Mouse (Mus musculus): ENCODE results near the gene Gm28043. TPM values are rescaled to one million over a fixed set of nuclear protein-coding genes. Genes with fewer than 3 reads are reported as not detected.
"Not testable (repeated sequence)": the region's sequence is repeated elsewhere in the genome, so short reads cannot be mapped to it uniquely, and the experiment has no call there.

Gm28043 gene
- polyA plus RNA-seq, 1 experiment from 2014 or later, result 2.3 TPM

DNA sequence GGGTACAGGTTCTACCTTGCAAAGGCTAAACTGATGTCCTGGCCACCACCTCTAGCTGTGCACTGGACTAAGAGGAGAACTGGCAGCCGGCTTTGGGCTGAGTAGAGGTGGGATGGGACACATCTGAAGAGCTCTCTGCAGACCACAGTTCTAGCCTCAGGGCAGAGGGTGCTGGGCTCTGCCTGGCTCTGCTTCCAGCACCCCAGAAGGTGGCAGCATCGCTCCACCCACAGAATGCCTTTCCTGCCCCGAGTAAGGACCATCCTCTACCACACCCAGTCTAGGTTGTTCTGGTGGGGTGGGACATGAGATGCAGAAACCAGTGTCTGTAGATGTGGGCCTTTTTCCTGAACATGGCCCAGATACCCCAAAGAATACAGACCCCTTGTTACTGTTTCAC is 90.1 kb downstream of the Gm28043 start:
- H3K4me3 ChIP-seq, result no peak overlapping the region
- WGBS, result 36% methylated on average over 3 of the region's 3 CpGs
- peaks cover 58% of the 10 kb centered on the region for H3K4me1 ChIP-seq (replicated peaks)
- peaks cover 47% of the 10 kb centered on the region for H3K36me3 ChIP-seq
- no peak overlapping the region for H3K27ac ChIP-seq (replicated peaks)
- no peak overlapping the region for H3K9ac ChIP-seq
- H3K4me2 ChIP-seq, result no peak overlapping the region
- H3K27me3 ChIP-seq, result no peaks in the 10 kb centered on the region
- H3K9me3 ChIP-seq, result no peaks in the 10 kb centered on the region
- ATAC-seq (ENCODE audit: low read depth), result peak; percentile 61; the same call in 1 of the 2 replicates

DNA sequence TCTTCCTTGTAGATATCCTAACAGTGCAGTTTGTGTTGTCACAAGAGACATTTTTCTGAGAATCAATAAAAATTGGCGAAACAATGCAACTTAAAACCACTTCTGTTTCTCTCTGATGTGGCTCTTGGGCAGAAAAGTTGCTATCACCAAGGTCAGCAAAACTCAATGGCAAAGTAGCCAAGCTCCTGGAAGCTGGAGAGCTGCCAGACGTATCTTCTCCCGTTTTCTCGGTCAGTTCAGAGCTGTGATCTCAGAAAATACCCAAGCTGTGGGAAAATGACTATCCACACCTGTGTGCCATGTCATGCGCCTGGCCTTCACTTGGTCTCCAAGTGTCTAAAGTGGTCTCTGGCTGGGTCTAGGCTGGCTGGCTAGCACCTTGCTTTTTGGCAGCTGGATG is 91.2 kb downstream of the Gm28043 start:
- Histone ChIP-seq H3K9me3 (no peaks in the 10 kb centered on the region), H3K27ac (replicated peaks) (no peak overlapping the region), H3K4me1 (replicated peaks) (peaks cover 69% of the 10 kb centered on the region), H3K4me2 (no peak overlapping the region), H3K4me3 (no peak overlapping the region), H3K36me3 (peaks cover 36% of the 10 kb centered on the region), H3K9ac (no peak overlapping the region), H3K27me3 (no peaks in the 10 kb centered on the region)
- ATAC-seq (ENCODE audit: low read depth), result no peak
- 79% methylated on average over 5 of the region's 5 CpGs for WGBS

DNA sequence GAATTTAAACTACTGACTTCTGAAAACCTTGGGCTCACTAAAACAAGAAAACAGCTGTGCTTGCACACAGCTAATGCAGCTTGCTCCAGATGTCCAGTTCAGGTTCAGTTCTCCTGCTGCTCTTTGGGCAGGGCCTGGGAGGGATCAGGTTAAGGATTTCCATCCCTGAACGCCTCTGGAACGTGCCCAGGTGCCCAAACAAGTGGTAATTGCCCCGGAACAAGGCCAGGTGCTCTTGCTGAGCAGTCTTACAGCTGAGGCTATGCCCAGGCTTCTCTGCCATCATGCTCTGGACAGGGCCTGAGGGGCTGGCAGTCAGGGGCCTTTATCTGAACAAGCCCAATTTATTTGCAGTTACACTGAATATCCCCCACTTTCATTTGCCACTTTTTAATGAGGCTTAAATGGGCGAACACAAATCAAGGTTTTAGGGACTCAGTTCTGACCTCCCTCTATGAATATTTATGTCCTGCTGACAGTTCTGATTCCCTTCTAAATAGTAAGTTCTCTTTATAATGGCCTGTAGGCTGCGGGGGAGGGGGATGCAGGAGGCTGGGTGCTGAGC is 92.4 kb downstream of the Gm28043 start:
- WGBS, result 22% methylated on average over 5 of the region's 5 CpGs
- no peak for ATAC-seq (ENCODE audit: low read depth)
- Histone ChIP-seq H3K4me1 (replicated peaks) (peaks cover 80% of the 10 kb centered on the region), H3K9ac (peak overlapping the region; percentile 26; the same call in 1 of the 2 replicates), H3K4me2 (no peak overlapping the region), H3K27me3 (no peaks in the 10 kb centered on the region), H3K27ac (replicated peaks) (peak overlapping the region; percentile 11; the same call in 1 of the 2 replicates), H3K36me3 (peaks cover 24% of the 10 kb centered on the region), H3K4me3 (no peak overlapping the region), H3K9me3 (no peaks in the 10 kb centered on the region)

DNA sequence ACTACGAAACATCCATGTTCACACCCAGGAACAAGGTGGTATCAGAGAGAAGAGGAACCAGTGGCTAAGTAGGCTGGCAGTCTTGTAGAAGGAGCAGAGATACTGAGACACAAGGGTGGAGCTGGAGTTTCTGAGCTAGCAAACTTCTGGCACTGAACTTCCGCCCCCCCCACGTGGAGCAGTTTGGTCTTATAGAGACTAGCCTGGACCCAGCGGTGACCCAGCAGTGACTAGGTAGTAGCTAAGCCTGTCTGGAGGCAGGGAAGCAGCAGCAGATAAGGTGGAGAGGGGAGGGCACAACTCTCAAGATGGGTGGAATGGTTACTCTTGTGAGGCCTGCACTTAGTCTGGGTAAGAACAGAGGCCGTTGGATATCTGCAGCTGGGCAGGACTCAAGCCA is 94.1 kb downstream of the Gm28043 start:
- 82% methylated on average over 5 of the region's 5 CpGs for WGBS
- ATAC-seq (ENCODE audit: low read depth), result no peak
- no peak overlapping the region for H3K4me2 ChIP-seq
- H3K4me3 ChIP-seq, result no peak overlapping the region
- H3K4me1 ChIP-seq (replicated peaks), result peaks cover 78% of the 10 kb centered on the region
- no peak overlapping the region; the same call in 1 of the 2 replicates for H3K27ac ChIP-seq (replicated peaks)
- no peaks in the 10 kb centered on the region for H3K27me3 ChIP-seq
- no peaks in the 10 kb centered on the region for H3K9me3 ChIP-seq
- H3K36me3 ChIP-seq, result peaks cover 8% of the 10 kb centered on the region
- 0 out of 2 replicates have a peak overlapping the region, but pooled peaks have one; percentile 18 for H3K9ac ChIP-seq

DNA sequence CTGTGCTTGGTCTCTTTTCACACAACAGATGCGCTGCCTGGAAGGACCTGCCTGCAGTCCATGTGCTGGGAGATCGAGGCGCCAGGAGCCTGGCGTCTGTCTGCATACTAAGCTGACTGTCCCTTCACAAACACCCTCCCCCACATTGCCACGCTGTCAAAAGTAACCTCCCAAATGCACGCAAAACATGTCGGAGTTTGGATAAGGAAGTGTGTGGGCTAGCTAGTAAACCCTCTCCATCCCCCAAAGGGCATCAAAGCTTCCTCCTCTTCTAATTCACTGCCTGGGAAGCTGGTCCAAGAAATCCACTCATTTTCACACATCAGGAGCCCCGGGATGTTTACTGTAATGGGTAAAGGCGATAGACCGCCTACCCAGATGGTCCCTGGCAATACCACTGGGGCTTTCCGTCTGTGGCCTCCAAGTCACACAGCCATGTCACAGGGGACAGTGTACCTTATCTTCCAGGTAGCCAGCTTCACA is 95.9 kb downstream of the Gm28043 start:
- WGBS, result 58% methylated on average over 11 of the region's 11 CpGs
- Histone ChIP-seq H3K4me2 (no peak overlapping the region), H3K9me3 (no peaks in the 10 kb centered on the region), H3K9ac (0 out of 2 replicates have a peak overlapping the region, but pooled peaks have one; percentile 1), H3K27me3 (no peaks in the 10 kb centered on the region), H3K36me3 (no peaks in the 10 kb centered on the region), H3K4me3 (no peak overlapping the region), H3K27ac (replicated peaks) (peak overlapping the region; percentile 82), H3K4me1 (replicated peaks) (peaks cover 75% of the 10 kb centered on the region)
- ATAC-seq (ENCODE audit: low read depth), result no peak

DNA sequence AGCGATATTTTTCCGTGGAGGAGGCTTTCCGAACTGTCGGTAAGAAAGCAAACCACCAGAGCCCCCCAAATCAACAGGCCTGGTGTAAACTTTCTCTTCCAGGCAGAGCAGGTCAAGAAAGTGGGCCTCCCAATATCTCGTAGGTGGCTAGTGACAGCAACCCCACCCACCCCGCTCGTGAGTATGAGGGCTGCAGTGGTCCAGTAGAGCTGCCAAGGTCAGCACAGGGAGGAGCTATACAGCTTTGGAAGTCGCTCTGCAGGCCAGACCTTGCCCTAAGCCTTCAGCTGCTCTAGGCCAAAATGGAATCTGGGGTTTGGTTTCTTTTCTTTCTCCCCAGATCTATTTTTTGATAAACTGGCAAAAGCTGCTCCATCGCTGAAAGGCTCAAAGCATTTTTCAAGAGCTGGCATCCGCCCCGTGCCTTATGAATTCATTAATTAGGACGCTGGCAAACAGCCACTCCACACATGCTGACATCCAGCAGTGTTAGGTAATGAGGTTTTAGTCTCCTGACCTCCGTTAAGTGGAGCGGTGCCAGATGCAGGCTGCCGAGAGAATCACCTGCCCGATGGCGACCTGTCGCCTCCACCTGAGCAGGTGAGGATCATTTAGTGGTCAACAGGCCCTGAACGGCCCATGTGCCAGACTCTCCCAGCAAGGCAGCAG is 96.5 kb downstream of the Gm28043 start:
- H3K27ac ChIP-seq (replicated peaks), result peak overlapping the region; percentile 82
- no peak overlapping the region for H3K4me2 ChIP-seq
- no peaks in the 10 kb centered on the region for H3K36me3 ChIP-seq
- no peak overlapping the region for H3K9ac ChIP-seq
- 59% methylated on average over 19 of the region's 19 CpGs for WGBS
- no peak for ATAC-seq (ENCODE audit: low read depth)
- no peaks in the 10 kb centered on the region for H3K27me3 ChIP-seq
- no peak overlapping the region for H3K4me3 ChIP-seq
- peaks cover 81% of the 10 kb centered on the region for H3K4me1 ChIP-seq (replicated peaks)
- no peaks in the 10 kb centered on the region for H3K9me3 ChIP-seq

DNA sequence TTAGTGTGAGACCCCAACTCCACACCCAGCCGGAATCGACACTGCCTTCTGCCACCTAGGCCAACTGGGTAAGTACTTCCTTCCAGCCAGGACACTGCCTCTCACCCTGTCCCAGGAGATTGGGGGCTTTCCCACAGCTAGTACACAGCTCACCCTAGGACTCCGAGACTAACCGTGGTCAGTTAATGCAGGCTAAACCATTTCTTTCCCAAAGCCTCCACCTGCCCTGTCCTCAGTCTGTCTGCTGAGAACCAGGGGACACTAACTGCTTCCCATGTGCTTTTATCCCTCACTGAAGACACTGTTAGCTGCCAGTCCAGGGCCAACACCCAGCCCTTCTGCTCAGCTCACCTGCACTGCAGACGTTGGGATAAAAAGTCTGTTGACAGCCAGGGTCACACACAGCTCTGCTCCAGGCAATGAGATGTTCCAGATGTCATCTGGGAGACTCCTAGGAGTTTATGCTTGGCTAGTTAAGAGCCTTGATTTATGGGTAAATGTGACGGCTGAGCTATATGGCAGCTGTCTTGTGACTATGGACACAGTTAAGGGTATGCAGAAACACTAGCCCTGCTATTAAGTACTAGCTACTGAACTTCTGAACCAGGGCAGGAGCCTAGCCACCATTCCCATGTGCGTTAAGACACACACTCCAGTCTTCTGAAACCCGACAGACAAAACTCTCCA is 97.2 kb downstream of the Gm28043 start:
- no peaks in the 10 kb centered on the region for H3K9me3 ChIP-seq
- ATAC-seq (ENCODE audit: low read depth), result no peak
- no peak overlapping the region for H3K4me2 ChIP-seq
- peak overlapping the region; percentile 82 for H3K27ac ChIP-seq (replicated peaks)
- H3K4me1 ChIP-seq (replicated peaks), result peaks cover 79% of the 10 kb centered on the region
- WGBS, result 56% methylated on average over 8 of the region's 8 CpGs
- H3K27me3 ChIP-seq, result no peaks in the 10 kb centered on the region
- no peak overlapping the region for H3K4me3 ChIP-seq
- H3K9ac ChIP-seq, result no peak overlapping the region
- H3K36me3 ChIP-seq, result no peaks in the 10 kb centered on the region

DNA sequence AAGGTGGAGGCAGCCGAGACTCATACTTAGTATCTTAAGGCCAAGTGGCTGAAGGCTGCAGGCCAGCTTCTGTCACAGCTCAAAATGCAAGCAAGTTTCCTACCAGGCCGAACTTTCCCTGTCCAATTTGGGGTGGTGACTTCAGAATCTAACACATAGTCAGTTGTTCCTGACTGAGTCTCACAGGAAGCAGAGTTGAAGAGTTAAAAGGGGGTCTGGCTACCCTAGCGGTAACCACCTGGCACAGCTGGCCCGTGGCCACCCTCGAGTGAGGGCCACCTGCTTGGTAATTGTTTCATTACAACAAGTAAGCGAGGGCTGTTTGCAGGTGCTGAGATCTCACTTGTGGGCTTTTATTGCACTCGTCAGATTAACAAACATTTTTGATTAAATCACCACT is 97.9 kb downstream of the Gm28043 start:
- Histone ChIP-seq H3K4me3 (no peak overlapping the region), H3K27ac (replicated peaks) (peak overlapping the region; percentile 82; the same call in 1 of the 2 replicates), H3K9me3 (no peaks in the 10 kb centered on the region), H3K36me3 (no peaks in the 10 kb centered on the region), H3K4me2 (no peak overlapping the region), H3K4me1 (replicated peaks) (peaks cover 77% of the 10 kb centered on the region), H3K9ac (no peak overlapping the region), H3K27me3 (no peaks in the 10 kb centered on the region)
- WGBS, result 54% methylated on average over 7 of the region's 7 CpGs
- ATAC-seq (ENCODE audit: low read depth), result no peak

DNA sequence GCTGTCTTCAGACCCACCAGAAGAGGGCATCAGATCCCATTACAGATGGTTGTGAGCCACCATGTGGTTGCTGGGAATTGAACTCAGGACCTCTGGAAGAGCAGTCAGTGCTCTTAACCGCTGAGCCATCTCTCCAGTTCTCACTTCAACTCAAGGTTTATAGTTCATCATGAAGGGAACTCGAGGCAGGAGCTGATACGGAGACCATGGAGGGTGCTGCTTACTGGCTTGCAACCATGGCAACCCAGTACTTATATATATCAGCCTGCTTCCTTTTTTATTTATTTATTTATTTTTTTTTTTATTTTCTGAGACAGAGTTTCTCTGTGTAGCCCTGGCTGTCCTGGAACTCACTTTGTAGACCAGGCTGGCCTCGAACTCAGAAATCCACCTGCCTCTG is 99.1 kb downstream of the Gm28043 start:
- H3K27ac ChIP-seq (replicated peaks); H3K9me3 ChIP-seq; H3K4me3 ChIP-seq; H3K27me3 ChIP-seq; H3K4me2 ChIP-seq; H3K36me3 ChIP-seq; H3K9ac ChIP-seq; ATAC-seq (ENCODE audit: low read depth): not testable (repeated sequence)
- H3K4me1 ChIP-seq (replicated peaks), result peaks cover 65% of the 10 kb centered on the region
- WGBS, result 94% methylated on average over 4 of the region's 4 CpGs

DNA sequence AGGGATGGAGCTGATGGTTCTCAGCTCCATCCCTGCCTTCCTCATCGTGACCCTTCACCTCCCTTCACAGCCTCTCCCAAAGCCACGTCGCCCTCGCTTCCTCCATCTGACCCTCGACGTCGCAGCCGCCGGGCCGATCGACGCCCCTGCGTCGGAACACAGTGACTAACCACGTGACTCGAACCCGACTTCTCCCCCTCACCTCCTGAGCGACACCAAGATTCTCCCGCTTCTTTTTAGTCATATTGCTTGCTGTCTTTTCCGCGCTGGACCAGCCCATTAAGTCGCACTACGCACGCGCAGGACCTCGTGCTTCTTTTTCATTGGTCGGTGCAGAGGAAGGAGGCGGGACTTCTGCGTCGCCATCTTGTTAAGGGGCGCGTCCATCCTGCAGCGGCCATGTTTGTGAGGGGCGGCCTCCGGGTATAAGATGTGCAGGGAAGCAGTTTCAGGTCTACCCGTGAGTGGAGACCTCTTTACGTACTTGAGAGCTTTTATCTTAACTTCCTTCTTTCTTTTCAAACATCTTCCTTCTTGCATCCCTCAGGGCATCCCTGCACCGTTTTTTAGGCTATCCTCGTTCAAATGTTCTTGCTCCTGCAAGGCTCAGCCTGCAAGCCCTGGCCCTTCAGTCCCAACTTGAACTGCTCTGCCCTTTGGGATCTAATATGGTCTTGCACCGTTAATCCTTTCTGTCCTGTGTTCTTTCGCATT is 102.2 kb downstream of the Gm28043 start, which contains the start of gene Ccdc167:
TSS of gene Ccdc167 (minus strand) at position 313 of the 714 bp plus-strand sequence.
- 6% methylated on average over 41 of the region's 41 CpGs for WGBS
- H3K9ac ChIP-seq, result peak within 1 kb of the TSS; percentile 74
- ATAC-seq (ENCODE audit: low read depth), result peak; percentile 96
- peak within 1 kb of the TSS; percentile 75 for H3K4me2 ChIP-seq
- H3K36me3 ChIP-seq, result no peaks in the 10 kb centered on the region
- H3K27me3 ChIP-seq, result no peaks in the 10 kb centered on the region
- peak within 1 kb of the TSS; percentile 52 for H3K4me3 ChIP-seq
- H3K27ac ChIP-seq (replicated peaks), result peak within 1 kb of the TSS; percentile 67
- peaks cover 38% of the 10 kb centered on the region for H3K4me1 ChIP-seq (replicated peaks)
- H3K9me3 ChIP-seq, result no peaks in the 10 kb centered on the region

DNA sequence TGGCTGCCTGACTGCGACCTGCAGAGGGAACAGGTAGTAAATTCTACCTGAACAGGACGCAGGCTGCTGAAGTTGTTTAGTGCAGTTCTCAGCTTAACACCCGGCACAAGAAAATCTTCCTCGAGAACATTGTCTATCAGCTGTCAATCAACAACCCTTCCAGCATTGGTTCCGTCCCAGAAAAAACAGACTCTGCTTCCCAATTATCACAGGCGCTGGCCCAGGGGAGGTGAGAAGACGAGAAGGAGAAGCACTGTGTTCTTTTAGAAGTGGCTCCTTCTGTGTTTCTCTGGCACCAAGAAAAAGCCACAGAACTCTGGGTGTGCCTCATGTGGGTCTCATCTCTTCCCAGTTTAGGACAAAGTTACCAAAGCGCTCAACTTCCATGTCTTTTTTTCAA is 104.0 kb downstream of the Gm28043 start:
- no peaks in the 10 kb centered on the region for H3K27me3 ChIP-seq
- no peak overlapping the region for H3K27ac ChIP-seq (replicated peaks)
- H3K36me3 ChIP-seq, result no peaks in the 10 kb centered on the region
- 87% methylated on average over 8 of the region's 8 CpGs for WGBS
- no peak for ATAC-seq (ENCODE audit: low read depth)
- no peak overlapping the region for H3K4me2 ChIP-seq
- no peak overlapping the region for H3K9ac ChIP-seq
- no peaks in the 10 kb centered on the region for H3K9me3 ChIP-seq
- H3K4me3 ChIP-seq, result no peak overlapping the region
- H3K4me1 ChIP-seq (replicated peaks), result peaks cover 23% of the 10 kb centered on the region
